Mouse (Mus musculus) E14TG2a.4 (cell line): ENCODE measurements at regions not wholly inside any gene's neighbourhood (a gene's known extent, or its start where the extent isn't known, plus 50 kb on each side); places are given as distances from the start of the nearest gene placed in this dataset.

Source experiments
- H3K27me3 ChIP-seq: 2 replicates; pipeline ENCODE4 v1.6.1; 2014; ENCODE audit warnings: low read length, control low read depth; ENCODE audit not compliant: insufficient read depth
- H3K36me3 ChIP-seq: 2 replicates; pipeline ENCODE4 v1.6.1; 2014; ENCODE audit warnings: low read length, control low read depth; ENCODE audit not compliant: insufficient read depth
- H3K4me1 ChIP-seq: replicated peaks from 2 replicates; pipeline ENCODE4 v1.6.1; 2014; ENCODE audit warnings: low read depth, low read length, control low read depth
- H3K4me3 ChIP-seq: replicated peaks from 2 replicates; pipeline ENCODE4 v1.5.1; 2014; ENCODE audit warnings: mild to moderate bottlenecking, low read length
- H3K9me3 ChIP-seq: 2 replicates; pipeline ENCODE4 v1.6.1; 2014; ENCODE audit warnings: low read length, control low read depth
- CTCF ChIP-seq: conservative IDR thresholded peaks from 2 replicates; pipeline ENCODE4 v1.5.1; 2014; ENCODE audit warnings: low read length
- NANOG ChIP-seq: IDR thresholded peaks from 2 replicates; pipeline ENCODE4 v1.6.1; 2014; ENCODE audit warnings: borderline replicate concordance, low read length, mixed read lengths
- POU5F1 ChIP-seq: IDR thresholded peaks from 2 replicates; pipeline ENCODE4 v1.6.1; 2014; ENCODE audit warnings: low read length, borderline replicate concordance

- no peaks in the 10 kb centered on the region for H3K4me1 ChIP-seq
- TF ChIP-seq CTCF (no peak), NANOG (no peak), POU5F1 (no peak)
- H3K36me3 ChIP-seq = no peaks in the 10 kb centered on the region
- no peaks in the 10 kb centered on the region for H3K9me3 ChIP-seq
- H3K27me3 ChIP-seq = no peaks in the 10 kb centered on the region
- no peak overlapping the region for H3K4me3 ChIP-seq
These were observed 343.1 kb upstream of the Pitrm1 start for GRCm38 (mm10) chr13:6204801-6205200.

- Histone ChIP-seq H3K27me3 (no peaks in the 10 kb centered on the region), H3K4me3 (no peak overlapping the region), H3K4me1 (no peaks in the 10 kb centered on the region), H3K36me3 (no peaks in the 10 kb centered on the region), H3K9me3 (no peaks in the 10 kb centered on the region)
- TF ChIP-seq POU5F1 = no peak
- no peak for TF ChIP-seq NANOG
- TF ChIP-seq CTCF = no peak
These were observed 335.4 kb upstream of the Pitrm1 start for GRCm38 (mm10) chr13:6212550-6212949.

- no peak for TF ChIP-seq NANOG
- TF ChIP-seq CTCF = no peak
- TF ChIP-seq POU5F1 = no peak
- H3K4me1 ChIP-seq = no peaks in the 10 kb centered on the region
- no peaks in the 10 kb centered on the region for H3K9me3 ChIP-seq
- no peak overlapping the region for H3K4me3 ChIP-seq
- no peaks in the 10 kb centered on the region for H3K36me3 ChIP-seq
- H3K27me3 ChIP-seq = no peaks in the 10 kb centered on the region
These were observed 333.8 kb upstream of the Pitrm1 start for GRCm38 (mm10) chr13:6214189-6214588.

- H3K4me1 ChIP-seq = no peaks in the 10 kb centered on the region
- H3K9me3 ChIP-seq = no peaks in the 10 kb centered on the region
- H3K27me3 ChIP-seq = no peaks in the 10 kb centered on the region
- H3K4me3 ChIP-seq = no peak overlapping the region
- TF ChIP-seq CTCF (no peak), NANOG (no peak), POU5F1 (no peak)
- no peaks in the 10 kb centered on the region for H3K36me3 ChIP-seq
These were observed 321.8 kb upstream of the Pitrm1 start for GRCm38 (mm10) chr13:6226087-6226643.

- H3K4me3 ChIP-seq = no peak overlapping the region
- H3K27me3 ChIP-seq = no peaks in the 10 kb centered on the region
- H3K9me3 ChIP-seq = no peaks in the 10 kb centered on the region
- no peaks in the 10 kb centered on the region for H3K36me3 ChIP-seq
- TF ChIP-seq CTCF = no peak
- TF ChIP-seq POU5F1 = no peak
- TF ChIP-seq NANOG = no peak
- H3K4me1 ChIP-seq = no peaks in the 10 kb centered on the region
These were observed 319.7 kb upstream of the Pitrm1 start for GRCm38 (mm10) chr13:6228278-6228677.

- H3K27me3 ChIP-seq = no peaks in the 10 kb centered on the region
- no peak overlapping the region for H3K4me3 ChIP-seq
- TF ChIP-seq CTCF (no peak), NANOG (no peak), POU5F1 (no peak)
- H3K9me3 ChIP-seq = no peaks in the 10 kb centered on the region
- no peaks in the 10 kb centered on the region for H3K36me3 ChIP-seq
- H3K4me1 ChIP-seq = no peaks in the 10 kb centered on the region
These were observed 312.6 kb upstream of the Pitrm1 start for GRCm38 (mm10) chr13:6235394-6235793.

- Histone ChIP-seq H3K4me3 (no peak overlapping the region), H3K9me3 (no peaks in the 10 kb centered on the region), H3K27me3 (no peaks in the 10 kb centered on the region), H3K36me3 (no peaks in the 10 kb centered on the region), H3K4me1 (no peaks in the 10 kb centered on the region)
- TF ChIP-seq CTCF (no peak), NANOG (no peak), POU5F1 (no peak)
These were observed 311.4 kb upstream of the Pitrm1 start for GRCm38 (mm10) chr13:6236503-6236902.

GRCm38 (mm10) chr13:6237201-6237600, 310.7 kb upstream of the Pitrm1 start:
- H3K9me3 ChIP-seq = no peaks in the 10 kb centered on the region
- H3K4me3 ChIP-seq = no peak overlapping the region
- no peaks in the 10 kb centered on the region for H3K27me3 ChIP-seq
- TF ChIP-seq POU5F1 (no peak), CTCF (no peak), NANOG (no peak)
- no peaks in the 10 kb centered on the region for H3K36me3 ChIP-seq
- no peaks in the 10 kb centered on the region for H3K4me1 ChIP-seq

- no peaks in the 10 kb centered on the region for H3K4me1 ChIP-seq
- no peaks in the 10 kb centered on the region for H3K9me3 ChIP-seq
- H3K27me3 ChIP-seq = no peaks in the 10 kb centered on the region
- no peak for TF ChIP-seq NANOG
- TF ChIP-seq POU5F1 = no peak
- TF ChIP-seq CTCF = no peak
- H3K36me3 ChIP-seq = no peaks in the 10 kb centered on the region
- no peak overlapping the region for H3K4me3 ChIP-seq
These were observed 307.1 kb upstream of the Pitrm1 start for GRCm38 (mm10) chr13:6240855-6241254.
